Mouse (Mus musculus) embryonic facial prominence, embryonic 13.5 days (tissue): ENCODE measurements at regions not wholly inside any gene's neighbourhood (a gene's known extent, or its start where the extent isn't known, plus 50 kb on each side); places are given as distances from the start of the nearest gene placed in this dataset.

Source experiments
- ATAC-seq: fragments of 200-750 bp; cut with Nextera tagmentation; 2 replicates; pipeline ENCODE4 v1.8.0; 2017; ENCODE audit warnings: low read depth; ENCODE audit not compliant: insufficient number of reproducible peaks, insufficient read depth, low FRiP score, low TSS enrichment
- H3K27ac ChIP-seq: fragments of 300-500 bp; sonication (generic); 2 replicates; pipeline ENCODE4 v1.5.1; 2015; ENCODE audit warnings: moderate library complexity, mild to moderate bottlenecking, inconsistent platforms
- H3K27me3 ChIP-seq: fragments of 300-500 bp; sonication (generic); 2 replicates; pipeline ENCODE4 v1.6.1; 2015; ENCODE audit warnings: mild to moderate bottlenecking, inconsistent platforms
- H3K36me3 ChIP-seq: fragments of 300-500 bp; sonication (generic); 2 replicates; pipeline ENCODE4 v1.6.1; 2015; ENCODE audit warnings: mild to moderate bottlenecking, inconsistent platforms
- H3K4me1 ChIP-seq: fragments of 300-500 bp; sonication (generic); 2 replicates; pipeline ENCODE4 v1.6.1; 2015; ENCODE audit warnings: inconsistent platforms
- H3K4me2 ChIP-seq: fragments of 300-500 bp; sonication (generic); 2 replicates; pipeline ENCODE4 v1.6.1; 2015; ENCODE audit warnings: moderate library complexity, mild to moderate bottlenecking, inconsistent platforms
- H3K4me3 ChIP-seq: fragments of 300-500 bp; sonication (generic); 2 replicates; pipeline ENCODE4 v1.5.1; 2015; ENCODE audit warnings: mild to moderate bottlenecking, inconsistent platforms
- H3K9ac ChIP-seq: fragments of 300-500 bp; sonication (generic); 2 replicates; pipeline ENCODE4 v1.6.1; 2015; ENCODE audit warnings: mild to moderate bottlenecking, inconsistent platforms
- H3K9me3 ChIP-seq: fragments of 300-500 bp; sonication (generic); 2 replicates; pipeline ENCODE4 v1.6.1; 2016; ENCODE audit warnings: inconsistent platforms
- WGBS: fragments of 180-500 bp; shearing (Covaris S2); methylation state at CpG from one replicate; pipeline ENCODE4 v1.1.7; 2015; ENCODE audit warnings: mixed read lengths; 5-methylcytosine and 5-hydroxymethylcytosine counted together

DNA sequence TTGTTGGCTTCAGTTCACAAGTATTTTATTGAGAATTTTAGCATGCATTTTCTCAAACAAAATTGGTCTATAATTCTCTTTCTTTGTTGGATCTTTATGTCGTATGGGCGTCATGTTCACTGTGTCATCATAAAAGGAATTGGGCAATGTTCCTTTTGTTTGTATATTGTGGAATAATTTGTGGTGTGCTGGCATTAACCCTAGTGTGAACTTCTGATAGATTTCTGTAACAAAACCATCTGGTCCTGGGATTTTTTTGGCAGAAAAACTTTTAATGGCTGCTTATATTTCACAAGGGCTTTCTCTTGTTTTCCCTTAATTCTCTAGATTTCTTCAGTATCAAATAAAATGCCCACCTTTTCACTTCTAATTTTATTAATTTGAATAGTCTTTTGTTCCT, 278.7 kb downstream of the Slitrk1 start:
- no peaks in the 10 kb centered on the region for H3K36me3 ChIP-seq
- H3K27me3 ChIP-seq: no peaks in the 10 kb centered on the region
- H3K9ac ChIP-seq: no peak overlapping the region
- no peak overlapping the region for H3K4me3 ChIP-seq
- no peaks in the 10 kb centered on the region for H3K4me1 ChIP-seq
- 88% methylated on average over 2 of the region's 2 CpGs for whole genome bisulfite sequencing
- H3K9me3 ChIP-seq: no peaks in the 10 kb centered on the region
- no peak overlapping the region for H3K27ac ChIP-seq
- H3K4me2 ChIP-seq: no peak overlapping the region
- ATAC-seq: no peak

- no peak for ATAC-seq
- no peaks in the 10 kb centered on the region for H3K9me3 ChIP-seq
- H3K4me2 ChIP-seq: no peak overlapping the region
- no peak overlapping the region for H3K4me3 ChIP-seq
- no peaks in the 10 kb centered on the region for H3K4me1 ChIP-seq
- 79% methylated on average over 1 of the region's 1 CpGs for whole genome bisulfite sequencing
- H3K9ac ChIP-seq: no peak overlapping the region
- no peaks in the 10 kb centered on the region for H3K27me3 ChIP-seq
- H3K36me3 ChIP-seq: no peaks in the 10 kb centered on the region
- no peak overlapping the region for H3K27ac ChIP-seq
Measured at GRCm38 (mm10) chr14:108610028-108610427, 303.9 kb downstream of the Slitrk1 start.
